Mouse (Mus musculus): Measurements from ENCODE around the gene Fhod1.
"Not testable (repeated sequence)": the region's sequence is repeated elsewhere in the genome, so short reads cannot be mapped to it uniquely, and the experiment has no call there.

The Fhod1 gene

GRCm38 (mm10) chr8:105294776-105295175, 53.0 kb downstream of the Fhod1 start:
- no peak for DNase-seq (ENCODE audit: low spot score)

GRCm38 (mm10) chr8:105293405-105293804, 54.3 kb downstream of the Fhod1 start:
- DNase-seq (ENCODE audit: low spot score): no peak

- peak; percentile 3 for DNase-seq (ENCODE audit: low spot score)
Measured at GRCm38 (mm10) chr8:105292471-105292870, 55.3 kb downstream of the Fhod1 start.

- DNase-seq (ENCODE audit: low spot score): not testable (repeated sequence)
Measured at GRCm38 (mm10) chr8:105291802-105292201, 56.0 kb downstream of the Fhod1 start.

- peak; percentile 4 for DNase-seq (ENCODE audit: low spot score)
Measured at GRCm38 (mm10) chr8:105291364-105291763, 56.4 kb downstream of the Fhod1 start.

GRCm38 (mm10) chr8:105290554-105291314, 57.0 kb downstream of the Fhod1 start:
- peak; percentile 85 for DNase-seq (ENCODE audit: low spot score)

- peak; percentile 61 for DNase-seq (ENCODE audit: low spot score)
Measured at GRCm38 (mm10) chr8:105289805-105290460, 57.8 kb downstream of the Fhod1 start, which contains the start of gene 4931428F04Rik. Gene 4931428F04Rik, minus strand, starts transcription at chr8:105289864.

GRCm38 (mm10) chr8:105288958-105289732, 58.6 kb downstream of the Fhod1 start:
- DNase-seq (ENCODE audit: low spot score): peak; percentile 93

- peak; percentile 2 for DNase-seq (ENCODE audit: low spot score)
Measured at GRCm38 (mm10) chr8:105288231-105288630, 59.5 kb downstream of the Fhod1 start.

GRCm38 (mm10) chr8:105286907-105287306, 60.8 kb downstream of the Fhod1 start:
- DNase-seq (ENCODE audit: low spot score): no peak

- DNase-seq (ENCODE audit: low spot score): no peak
Measured at GRCm38 (mm10) chr8:105285514-105285913, 62.2 kb downstream of the Fhod1 start.

- peak; percentile 55 for DNase-seq (ENCODE audit: low spot score)
Measured at GRCm38 (mm10) chr8:105283074-105283473, 64.7 kb downstream of the Fhod1 start.

- no peak for DNase-seq (ENCODE audit: low spot score)
Measured at GRCm38 (mm10) chr8:105282239-105282638, 65.5 kb downstream of the Fhod1 start.

GRCm38 (mm10) chr8:105281821-105282220, 65.9 kb downstream of the Fhod1 start:
- no peak for DNase-seq (ENCODE audit: low spot score)

- no peak for DNase-seq (ENCODE audit: low spot score)
Measured at GRCm38 (mm10) chr8:105280567-105280966, 67.2 kb downstream of the Fhod1 start.

All from ovary, postnatal 36 days (tissue).